Mouse (Mus musculus) left cerebral cortex, postnatal 25 days (tissue): Measurements from ENCODE around the gene Clec2e. TPM values are rescaled to one million over a fixed set of nuclear protein-coding genes. Genes with fewer than 3 reads are reported as not detected.

Source experiments
- DNase-seq, 2 experiments: peaks; one replicate each; pipeline ENCODE4 v3.0.0; 2022; ENCODE audit warnings: low spot score in 2 of 2, mixed read lengths in 1 of 2
- intact Hi-C: fragments of 180-260 bp; cut with DNase I; formaldehyde crosslinking; loops from one replicate; pipeline ENCODE4 v1.15.1; 2025
- total RNA-seq, 2 experiments: library from RNA; stranded (reverse); gene quantifications; 2 replicates each; pipeline ENCODE4 v1.2.3; 2021

Clec2e gene
- total RNA-seq, 2 experiments from 2014 or later: not detected

GRCm38 (mm10) chr6:129066530-129066929 lies 34.2 kb downstream of the Clec2e start:
- no peak for DNase-seq
- intact Hi-C loops: no loop called here

GRCm38 (mm10) chr6:129065857-129066256 lies 34.9 kb downstream of the Clec2e start:
- DNase-seq: no peak
- intact Hi-C loops: no loop called here

DNA sequence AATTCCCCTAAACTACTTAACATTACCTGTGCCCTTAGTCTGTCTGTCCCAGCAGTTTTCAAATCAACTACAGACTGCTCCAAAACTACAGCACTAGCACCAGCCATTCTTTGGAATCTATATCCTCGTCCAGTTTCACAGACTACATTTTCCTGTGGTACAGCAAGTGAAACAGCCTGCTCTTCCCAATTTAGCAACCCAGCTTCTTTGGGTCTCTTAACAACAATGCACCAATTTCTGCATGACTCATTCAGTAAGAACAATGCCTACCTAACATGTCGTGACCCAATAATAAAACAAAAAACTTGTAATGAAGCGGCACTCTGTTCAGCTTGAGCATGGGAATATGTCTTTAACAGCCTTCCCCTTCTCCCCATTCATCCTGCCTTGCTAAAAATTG lies 35.3 kb downstream of the Clec2e start:
- intact Hi-C loops: no loop called here

DNA sequence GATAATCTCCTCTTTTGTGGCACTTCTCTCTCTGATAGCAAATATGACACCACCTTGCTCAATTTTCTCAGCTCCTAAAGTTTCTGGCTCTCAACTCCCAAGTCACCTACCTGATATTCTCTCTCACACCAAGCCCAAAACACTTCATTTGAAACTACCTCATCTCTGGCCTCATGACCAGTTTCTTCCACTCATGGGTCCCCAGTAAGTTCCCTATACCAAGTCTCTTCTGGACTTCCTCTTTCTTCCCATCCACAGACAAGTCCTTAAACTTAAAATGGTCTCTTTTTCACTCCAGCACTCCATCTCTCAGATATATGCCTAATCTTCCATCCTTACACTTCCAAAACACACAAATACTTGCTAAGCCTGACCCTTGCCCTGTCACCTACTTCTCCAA lies 42.7 kb downstream of the Clec2e start:
- no peak for DNase-seq
- intact Hi-C loops: no loop called here

More for the DNA sequence above, 35.3 kb downstream of the Clec2e start:
- DNase-seq: no peak

GRCm38 (mm10) chr6:129056237-129056636 lies 44.5 kb downstream of the Clec2e start:
- no peak for DNase-seq
- intact Hi-C loops: no loop called here

DNA sequence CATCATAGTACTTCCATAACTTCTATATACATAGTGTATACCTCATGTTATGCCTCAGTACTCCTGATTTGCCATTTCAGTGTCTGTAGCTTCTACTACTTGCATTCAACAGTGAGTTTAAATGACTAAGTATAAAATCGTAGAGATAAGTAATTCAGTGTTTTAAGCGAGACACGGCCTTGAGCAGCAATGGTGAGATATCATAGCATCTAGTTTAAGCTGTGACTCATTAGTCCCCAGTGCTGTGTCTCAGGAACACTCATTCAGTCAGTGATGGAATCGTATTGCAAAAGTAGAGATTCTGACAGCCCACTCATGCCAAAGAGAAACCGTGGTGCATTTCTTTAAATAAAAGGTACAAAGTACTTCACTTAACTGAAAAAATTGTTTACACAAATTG lies 49.0 kb downstream of the Clec2e start:
- intact Hi-C loops: no loop called here
- DNase-seq: peak in 1 of 2 experiments; percentile 13

- DNase-seq: no peak
- intact Hi-C loops: no loop called here
Measured at GRCm38 (mm10) chr6:129051086-129051485, 49.6 kb downstream of the Clec2e start.

DNA sequence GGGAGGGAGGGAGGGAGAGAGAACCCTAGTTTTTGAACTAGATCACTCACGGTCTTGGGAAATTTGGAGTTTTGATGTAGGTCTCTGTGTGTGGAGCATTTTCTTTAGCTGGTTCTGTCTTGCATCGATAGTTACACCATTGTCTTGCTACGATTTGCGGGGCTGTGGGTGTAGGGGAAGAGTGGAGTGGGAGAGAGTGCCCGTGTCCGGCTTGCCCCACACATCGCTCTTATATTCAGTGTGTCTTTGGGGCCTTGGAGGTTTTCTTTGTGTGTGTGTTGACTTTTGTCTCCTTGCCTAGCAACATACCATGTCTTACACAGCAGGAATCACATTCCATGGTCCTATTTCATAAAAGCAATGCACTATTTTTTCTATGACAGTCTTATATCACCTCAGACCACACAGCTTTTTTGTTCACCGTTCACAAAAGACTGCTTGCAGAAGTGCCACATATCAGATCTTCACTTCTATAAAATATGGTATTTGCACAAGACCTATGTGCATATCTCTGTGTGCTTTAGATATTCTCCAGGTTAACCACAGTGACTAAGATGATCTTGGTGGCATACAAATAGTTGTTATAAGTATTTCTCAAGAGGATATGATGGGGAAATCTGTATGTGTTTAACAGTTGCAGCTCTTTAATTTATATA lies 51.0 kb downstream of the Clec2e start:
- intact Hi-C loops: no loop called here
- no peak for DNase-seq

GRCm38 (mm10) chr6:129048857-129049473 lies 51.7 kb downstream of the Clec2e start:
- intact Hi-C loops: no loop called here
- DNase-seq: no peak

DNA sequence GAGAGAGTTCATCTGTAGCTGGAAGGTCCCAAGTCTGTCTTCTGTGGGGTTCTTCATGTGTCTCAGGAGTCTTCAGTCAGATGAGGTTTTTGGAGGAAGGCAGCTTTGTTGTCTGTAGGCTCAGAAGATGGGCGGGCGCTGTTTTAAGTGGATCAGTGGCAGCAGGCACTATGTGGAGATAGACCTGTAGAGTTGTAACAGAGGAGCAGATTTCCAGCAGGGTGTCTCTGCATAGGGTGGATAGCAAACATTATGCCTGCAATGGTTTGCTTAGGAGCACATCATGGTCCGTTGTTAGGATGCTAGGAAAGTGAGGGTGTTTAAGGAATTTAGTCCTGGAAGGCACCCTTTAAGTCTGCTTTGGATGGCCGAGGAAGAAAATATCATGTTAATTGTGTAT lies 52.3 kb downstream of the Clec2e start:
- intact Hi-C loops: no loop called here
- no peak for DNase-seq

DNA sequence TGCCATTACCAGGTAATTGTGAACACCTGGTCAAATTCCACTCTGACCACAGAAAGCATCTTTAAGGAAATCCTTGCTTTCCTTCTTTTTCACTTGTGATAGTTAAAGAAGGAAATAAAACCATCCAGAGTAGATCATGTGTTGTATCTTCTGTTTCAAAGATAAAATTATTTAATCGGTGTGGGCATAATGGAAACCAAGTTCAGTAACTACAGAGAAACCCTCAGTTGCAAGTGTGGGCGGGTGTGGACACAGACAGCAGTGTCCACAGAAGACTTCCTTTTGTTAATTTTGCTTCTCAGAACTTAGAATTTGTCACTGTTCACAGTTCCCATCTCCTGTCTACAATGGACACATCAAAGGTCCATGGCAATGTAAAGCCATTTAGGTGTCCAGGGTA lies 55.1 kb downstream of the Clec2e start, which contains the start of gene Klrb1f:
Gene Klrb1f, plus strand, starts transcription at position 301 of the 400 bp plus-strand sequence.
- DNase-seq: no peak
- intact Hi-C loops: no loop called here

DNA sequence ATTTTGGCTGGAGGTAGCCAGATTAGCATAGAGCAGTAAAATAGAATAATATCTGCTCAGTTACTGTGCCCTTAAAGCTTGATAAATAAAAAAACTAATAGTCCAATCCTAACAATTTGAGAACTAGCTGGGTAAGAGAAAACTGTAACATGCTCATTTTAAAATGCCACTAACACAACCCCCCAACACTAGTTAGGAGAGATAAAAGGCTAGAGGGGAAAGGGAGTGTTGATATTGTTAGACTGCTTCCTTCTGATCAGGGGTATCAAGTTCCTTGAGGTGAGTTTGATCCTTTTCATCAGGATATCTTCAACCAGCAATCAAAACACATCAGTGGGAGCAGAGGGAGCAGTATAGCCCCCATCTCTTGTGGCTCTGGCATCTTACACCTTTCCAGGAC lies 58.2 kb downstream of the Clec2e start:
- DNase-seq: no peak
- intact Hi-C loops: no loop called here

Other genes with a start within 250 kb of the Clec2e start
- gene Clec2i, start 213.3 kb downstream of the Clec2e start, total RNA-seq: not detected
- gene BC035044, start 209.8 kb downstream of the Clec2e start, total RNA-seq: 1 to 10 TPM in 1 of 2 experiments, under 1 TPM in 1; 0.96 to 1.4 TPM
- not detected for gene Clec2g, start 166.5 kb downstream of the Clec2e start, total RNA-seq
- gene Klrb1f, start 55.0 kb downstream of the Clec2e start, total RNA-seq: not detected
- gene Clec2d, start 79.7 kb upstream of the Clec2e start, total RNA-seq: 1 to 10 TPM; 6.4 to 7.2 TPM
- not detected for gene Cd69, start 174.5 kb upstream of the Clec2e start, total RNA-seq
- not detected for gene 4922502D21Rik, start 230.9 kb upstream of the Clec2e start, total RNA-seq
- gene Clec12a, start 241.8 kb upstream of the Clec2e start, total RNA-seq: under 1 TPM in 1 of 2 experiments, not detected in 1; 0.28 TPM